Mouse (Mus musculus) kidney, adult 8-10 months (tissue): ENCODE measurements around the gene Ick.
A peak's percentile ranks its signal among the peaks of the same experiment; 100 is the strongest.
"Not testable (repeated sequence)": the region's sequence is repeated elsewhere in the genome, so short reads cannot be mapped to it uniquely, and the experiment has no call there.

Experiments
- DNase-seq, 2 experiments: peaks; one replicate each; pipeline ENCODE4 v3.0.0; 2022

Ick gene

DNA sequence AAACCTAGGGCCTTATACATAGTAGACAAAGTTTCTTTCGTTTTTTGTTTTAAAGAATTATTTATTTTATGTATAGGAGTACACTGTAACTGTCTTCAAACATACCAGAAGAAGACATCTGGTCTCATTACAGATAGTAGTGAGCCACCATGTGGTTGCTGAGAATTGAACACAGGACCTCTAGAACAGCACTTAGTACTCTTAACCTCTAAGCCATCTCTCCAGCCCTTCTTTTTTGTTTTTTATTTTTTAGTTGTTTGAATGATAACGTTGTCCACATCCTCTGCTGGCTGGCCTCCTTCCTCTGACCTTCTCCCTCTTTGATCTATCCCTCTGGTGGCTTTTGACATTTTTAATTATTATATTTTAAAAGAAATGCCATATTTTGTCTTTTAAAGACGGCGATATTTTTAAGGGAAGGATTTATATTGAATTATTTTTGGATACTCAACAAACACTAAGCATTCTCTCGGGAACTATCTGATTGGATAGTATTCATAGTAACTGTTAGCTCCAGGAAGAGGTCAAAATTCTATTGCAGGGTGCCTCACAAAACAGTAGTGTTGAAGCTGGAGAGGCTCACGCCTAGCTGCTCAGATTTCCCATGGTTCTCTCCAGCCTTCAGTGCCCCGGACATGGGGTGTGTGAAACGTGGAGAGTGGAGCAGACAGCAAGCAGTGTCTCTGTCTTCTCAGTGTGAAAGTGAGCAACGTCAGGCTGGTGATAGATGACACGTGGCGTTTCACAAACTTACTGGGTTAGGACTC is 45.4 kb downstream of the Ick start:
- DNase-seq: no peak

DNA sequence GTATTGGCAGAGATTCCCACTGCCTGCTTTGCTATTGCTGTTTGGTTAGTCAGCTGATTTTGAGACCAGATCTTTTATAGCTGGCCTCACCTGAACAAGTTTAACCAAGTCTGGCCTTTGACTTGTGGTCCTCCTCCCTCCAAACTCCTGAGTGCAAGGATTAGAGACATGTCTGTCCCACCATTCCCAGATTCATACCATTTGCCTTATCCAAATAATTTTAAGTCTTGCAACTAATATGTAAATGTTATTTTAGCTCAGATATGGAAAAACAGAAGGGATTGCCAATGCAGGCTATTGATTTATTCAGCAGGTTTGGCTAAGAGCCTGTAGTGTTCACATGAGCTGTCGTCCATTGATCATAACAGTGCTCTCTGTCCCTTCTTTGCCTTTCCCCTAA is 48.2 kb downstream of the Ick start:
- DNase-seq: no peak

DNA sequence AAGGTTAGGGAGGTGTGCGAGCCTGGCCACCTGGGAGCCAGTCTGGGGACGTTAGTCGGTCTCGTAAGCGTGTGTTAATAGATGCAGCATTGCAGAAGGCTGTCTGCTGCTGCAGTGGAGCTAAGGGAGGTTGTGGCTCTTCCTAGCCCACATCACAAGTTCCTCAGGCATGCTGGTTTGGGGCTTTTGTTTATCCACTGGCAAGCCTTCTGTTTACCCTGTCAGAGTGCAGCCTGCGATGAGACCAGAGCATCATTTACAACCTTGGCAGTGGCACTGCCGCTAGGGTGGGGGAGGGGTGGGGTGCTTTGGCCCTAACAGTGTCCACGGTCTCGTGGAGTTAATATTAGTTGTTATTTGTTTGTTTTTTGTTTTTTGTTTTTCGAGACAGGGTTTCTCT is 54.3 kb downstream of the Ick start:
- no peak for DNase-seq

DNA sequence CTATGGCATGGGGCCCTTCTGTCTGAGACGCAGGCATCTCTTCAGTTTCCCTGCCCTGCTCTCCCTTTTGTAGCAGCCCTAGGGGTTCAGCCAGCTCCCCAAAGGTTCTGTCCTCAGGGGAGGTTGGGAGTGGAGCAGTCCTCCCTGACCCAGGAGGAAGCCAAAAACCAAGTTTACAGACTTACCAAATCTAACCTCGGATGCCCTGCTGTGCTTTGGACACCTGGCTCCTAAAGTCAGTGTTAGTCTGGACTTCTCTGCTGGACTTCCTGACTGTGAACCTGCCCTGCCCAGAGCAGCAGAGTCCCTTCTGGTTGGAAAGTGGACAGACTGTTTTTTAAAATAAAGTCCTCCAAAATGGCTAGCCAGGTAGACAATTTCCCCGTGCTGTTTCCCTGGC is 55.7 kb downstream of the Ick start:
- DNase-seq: no peak

DNA sequence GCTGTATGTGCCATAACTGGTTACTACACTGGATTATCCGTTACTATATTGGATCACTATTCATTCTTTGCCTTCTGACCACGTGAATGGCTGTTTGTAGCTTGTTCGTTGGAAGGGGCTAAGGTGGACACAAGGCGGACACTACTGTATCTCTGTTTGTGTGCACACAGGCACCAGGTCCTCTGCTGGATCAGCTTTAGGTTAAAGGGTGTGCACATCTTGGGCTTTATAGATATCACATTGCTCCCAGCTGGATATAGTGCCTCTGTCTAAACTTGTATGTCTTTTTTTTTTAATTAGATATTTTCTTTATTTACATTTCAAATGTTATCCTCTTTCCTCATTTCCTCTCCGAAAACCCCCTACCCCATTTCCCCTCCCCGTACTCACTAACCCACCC is 56.5 kb downstream of the Ick start:
- no peak for DNase-seq

DNA sequence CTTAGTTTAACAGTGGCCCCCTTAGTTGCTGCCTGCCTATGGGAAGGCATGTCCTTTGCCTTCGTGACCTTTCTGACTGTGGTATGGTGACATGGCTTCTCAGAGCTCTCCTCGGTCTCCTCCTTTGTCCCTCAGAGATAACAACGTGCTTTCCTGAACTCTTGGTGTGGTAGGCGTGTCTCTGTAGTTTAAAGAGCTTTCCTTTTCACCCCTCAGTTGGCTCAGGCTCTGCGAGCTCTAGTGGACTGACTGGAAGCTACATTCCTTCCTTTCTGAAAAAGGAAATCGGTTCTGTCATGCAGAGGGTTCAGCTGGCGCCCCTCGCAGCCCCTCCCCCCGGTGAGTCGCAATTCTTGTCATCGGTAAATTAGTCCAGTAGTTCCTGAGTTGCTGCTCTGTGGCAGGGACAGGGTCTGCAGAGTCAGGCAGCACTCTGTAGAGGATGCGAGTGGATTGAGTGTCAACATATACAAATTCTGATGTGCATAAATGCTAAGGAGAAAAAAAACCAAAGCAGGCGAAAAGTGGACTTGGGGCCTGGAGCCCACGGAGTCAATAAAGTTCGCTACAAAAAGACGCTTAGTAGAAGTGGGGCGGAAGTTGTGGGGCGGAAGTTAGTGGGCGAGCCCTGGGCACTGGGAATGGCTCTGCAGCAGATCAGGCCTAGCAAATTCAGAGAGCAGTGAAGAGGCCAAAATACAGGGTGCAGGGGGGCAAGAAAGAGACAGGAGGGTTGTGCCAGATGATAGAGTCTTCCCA is 57.9 kb downstream of the Ick start:
- no peak for DNase-seq

DNA sequence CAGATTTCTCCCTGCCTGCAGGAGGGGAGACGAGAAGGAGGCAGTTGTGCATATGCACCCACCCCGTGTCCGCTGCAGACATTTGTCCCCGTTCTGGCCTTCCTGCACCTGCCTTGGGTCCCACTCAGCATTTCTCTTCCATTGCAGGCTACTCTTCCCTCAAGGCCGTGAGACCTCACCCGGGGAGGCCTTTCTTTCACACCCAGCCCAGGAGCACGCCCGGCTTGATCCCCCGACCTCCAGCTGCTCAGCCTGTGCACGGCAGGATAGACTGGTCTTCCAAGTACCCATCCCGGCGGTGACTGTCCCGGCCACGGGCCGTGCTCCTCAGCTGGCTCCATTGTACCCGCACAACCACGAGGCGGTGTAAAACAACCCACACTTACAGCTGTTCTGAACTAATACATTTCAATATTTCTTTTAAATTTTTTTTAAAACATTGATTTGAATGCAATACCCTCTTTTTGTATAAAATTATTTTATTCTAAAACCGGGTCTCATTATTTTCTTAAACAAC is 58.5 kb downstream of the Ick start:
- DNase-seq: no peak

DNA sequence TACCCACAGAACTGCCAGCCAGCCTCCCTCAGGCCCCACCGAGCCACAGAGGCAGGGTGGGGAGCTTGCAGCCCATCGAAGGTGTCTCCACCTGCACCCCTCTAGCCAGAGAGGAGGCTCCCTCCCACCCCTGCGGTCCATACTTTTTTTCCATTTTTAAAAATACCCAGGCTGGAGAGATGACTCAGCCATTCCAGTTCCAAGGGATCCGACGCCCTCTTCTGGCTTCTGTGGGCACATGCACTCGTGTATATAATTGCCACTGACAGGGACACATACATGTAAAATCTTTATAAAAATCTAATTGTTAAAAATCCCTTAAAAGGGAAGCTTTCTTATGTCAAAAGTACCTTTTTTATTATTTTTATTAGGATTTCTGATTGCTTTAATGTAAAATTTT is 59.9 kb downstream of the Ick start:
- DNase-seq: no peak

DNA sequence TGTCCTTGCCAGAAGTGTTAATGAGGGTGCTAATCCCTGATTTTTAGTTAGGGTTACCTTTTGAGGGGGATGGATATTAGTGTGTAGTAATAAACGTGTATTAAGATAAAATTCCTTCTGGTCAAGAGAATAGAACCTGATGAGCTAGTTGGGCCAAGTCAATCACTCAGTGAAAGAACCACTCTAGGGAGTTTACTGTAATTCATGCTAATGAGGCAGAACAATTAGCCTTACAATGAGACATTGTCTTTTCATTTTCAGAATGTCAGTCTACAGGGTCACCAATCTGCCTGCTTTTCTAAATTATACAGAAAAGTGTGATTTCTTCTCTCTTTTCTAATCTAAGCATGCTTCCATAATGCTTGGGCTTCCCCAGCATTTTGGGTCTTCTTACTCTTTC is 65.0 kb downstream of the Ick start:
- DNase-seq: no peak

DNA sequence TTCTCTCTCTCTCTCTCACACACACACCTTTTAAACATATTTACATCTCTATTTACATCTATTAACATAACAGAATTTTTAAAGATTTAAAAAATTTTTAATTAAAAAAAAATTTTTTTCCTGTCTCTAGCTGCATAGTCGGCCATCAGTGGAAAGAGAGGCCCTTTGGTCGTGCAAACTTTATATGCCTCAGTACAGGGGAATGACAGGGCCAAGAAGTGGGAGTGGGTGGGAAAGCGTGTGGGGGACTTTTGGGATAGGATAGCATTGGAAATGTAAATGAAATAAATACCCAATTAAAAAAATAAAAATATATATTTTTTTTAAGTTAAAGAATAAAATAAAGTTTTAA is 65.9 kb downstream of the Ick start:
- not testable (repeated sequence) for DNase-seq

DNA sequence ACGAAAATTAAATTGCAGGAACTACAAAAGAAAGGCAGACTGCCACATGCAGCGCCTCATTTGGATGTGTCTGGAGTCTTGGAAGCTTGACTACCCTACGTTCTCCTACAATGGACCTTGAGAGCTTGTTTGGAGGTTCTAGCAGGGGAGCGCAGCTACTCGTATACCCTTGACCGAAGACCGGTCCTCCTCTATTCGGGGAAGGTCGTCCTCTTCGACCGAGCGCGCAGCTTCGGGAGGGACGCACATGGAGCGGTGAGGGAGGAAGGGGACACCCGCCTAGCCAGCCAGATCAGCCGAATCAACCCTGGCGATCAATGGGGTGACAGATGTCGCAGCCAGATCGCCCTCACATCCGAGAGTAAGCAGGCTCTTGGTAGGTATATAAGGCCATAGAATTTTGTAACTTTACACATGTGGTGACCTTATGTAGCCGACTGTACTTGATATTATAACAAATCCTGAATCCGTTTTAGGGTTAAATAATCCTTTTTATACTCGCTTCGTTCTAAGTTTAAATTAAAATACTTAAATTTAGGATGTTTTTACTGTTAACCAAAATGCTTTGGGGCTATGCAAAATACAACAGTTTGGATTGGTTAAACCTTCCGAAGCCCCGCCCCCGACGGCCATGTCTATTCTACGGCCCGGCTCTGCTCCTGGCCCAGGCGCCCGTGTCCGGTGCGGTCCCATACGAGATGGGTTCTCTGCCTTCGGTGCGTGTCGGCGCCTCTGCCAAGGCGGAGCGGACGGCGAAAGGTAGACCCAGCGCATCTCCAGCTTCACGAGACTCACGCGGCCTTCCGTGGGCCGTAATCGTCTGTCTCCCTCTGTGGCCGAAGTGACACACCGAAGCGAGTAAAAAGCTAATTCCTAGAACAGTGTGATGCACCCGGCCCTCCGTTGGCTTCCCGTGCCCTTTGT is 66.5 kb downstream of the Ick start:
- peak; percentile 94 to 96 for DNase-seq

DNA sequence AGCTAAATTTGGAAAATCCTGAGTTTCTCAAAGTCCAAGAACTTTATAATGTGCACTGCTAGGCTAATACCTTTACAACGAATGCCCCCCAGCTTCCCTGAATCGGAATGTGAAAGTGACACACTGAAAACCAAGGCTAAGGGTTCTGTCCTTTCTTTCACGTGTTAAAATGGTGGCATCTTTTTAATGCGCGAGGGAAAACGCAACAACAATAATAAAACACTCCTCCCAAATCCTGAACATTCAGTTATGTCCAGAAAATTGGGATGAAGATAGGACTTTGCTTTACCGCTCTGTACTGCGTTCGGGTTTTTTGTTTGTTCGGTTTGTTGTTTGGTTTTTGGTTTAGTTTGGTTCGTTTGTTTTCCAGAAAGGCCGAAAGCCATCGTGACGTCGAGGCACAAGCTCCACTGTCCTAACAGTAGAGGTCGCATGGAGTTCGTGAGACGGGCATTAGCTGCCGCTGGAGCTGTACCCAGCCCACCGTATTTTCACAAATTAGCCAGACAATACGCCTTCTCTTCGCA is 67.3 kb downstream of the Ick start:
- DNase-seq: peak; percentile 59 to 67

DNA sequence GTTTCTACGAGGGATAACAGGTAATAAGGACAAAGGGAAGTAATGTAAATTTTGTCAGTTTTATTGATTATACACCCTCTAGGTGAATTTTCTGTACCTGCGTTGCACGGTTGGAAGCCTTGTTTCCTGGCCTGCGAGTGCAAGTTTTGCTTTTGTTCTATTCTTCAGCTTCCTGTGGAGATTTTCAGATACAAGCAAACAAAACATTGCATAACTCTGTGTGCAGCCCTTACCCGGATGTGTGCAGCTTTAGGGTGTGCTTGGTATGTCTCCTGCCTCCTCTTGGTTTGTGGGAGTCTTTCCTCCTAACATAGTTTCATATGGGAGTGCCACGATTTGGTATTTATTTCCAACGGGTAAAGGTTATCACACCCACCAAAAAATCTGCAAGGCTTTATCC is 67.8 kb downstream of the Ick start:
- DNase-seq: no peak

DNA sequence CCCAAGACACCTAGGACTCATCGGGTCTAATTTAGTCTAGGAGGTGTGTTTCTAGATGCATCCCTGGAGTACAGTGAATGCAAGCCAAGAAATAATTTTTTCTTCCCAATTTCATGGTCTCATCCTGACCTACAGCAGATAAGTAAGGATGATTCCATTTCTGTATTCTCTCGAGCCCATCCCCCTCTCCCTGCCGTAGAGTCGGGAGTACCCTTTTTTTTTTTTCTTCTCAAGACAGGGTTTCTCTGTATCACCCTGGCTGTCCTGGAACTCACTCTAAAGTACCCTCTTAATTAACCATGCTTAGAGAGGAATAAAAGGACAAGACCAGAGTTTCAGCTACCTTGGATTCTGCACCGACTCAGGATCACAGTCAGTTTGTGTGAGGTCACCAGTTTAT is 69.2 kb downstream of the Ick start:
- no peak for DNase-seq

DNA sequence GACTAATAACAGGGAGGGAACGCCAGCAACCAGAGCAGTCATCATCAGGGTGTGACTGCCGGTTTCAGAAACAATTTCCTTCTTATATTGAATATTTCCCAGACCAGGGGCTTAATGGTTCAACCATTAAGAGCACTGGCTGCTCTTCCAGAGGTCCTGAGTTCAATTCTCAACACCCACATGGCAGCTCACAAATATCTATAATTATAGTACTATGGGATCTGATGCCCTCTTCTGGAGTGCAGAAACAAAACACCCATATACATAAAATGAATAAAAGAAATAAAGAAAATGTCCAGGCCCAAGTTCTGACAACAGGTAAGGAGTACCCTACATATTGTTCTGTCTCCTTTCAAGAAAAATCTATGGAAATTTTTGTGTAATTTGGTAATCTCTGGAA is 70.1 kb downstream of the Ick start:
- no peak for DNase-seq

DNA sequence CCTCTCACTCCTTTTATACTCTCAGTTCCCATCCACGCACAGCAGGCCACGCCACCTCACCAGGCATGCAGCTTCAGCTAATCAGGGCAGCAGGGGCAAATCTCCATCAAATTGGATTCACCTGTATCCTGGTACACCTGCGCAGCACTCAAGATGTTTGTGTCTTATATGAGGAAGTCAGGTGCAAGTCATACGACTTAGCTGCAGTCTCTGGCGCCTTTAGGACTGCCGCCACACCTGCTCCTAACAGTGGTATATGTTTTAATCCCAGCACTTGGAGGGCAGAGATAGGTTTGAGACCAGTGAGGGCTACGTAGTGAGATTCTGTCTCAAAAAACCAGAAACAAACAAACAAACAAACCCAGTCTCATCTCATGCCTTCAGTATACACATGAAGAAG is 73.5 kb downstream of the Ick start, which contains the start of gene Gsta4:
Gene Gsta4, plus strand, starts transcription at position 301 of the 400 bp plus-strand sequence.
- not testable (repeated sequence) for DNase-seq

DNA sequence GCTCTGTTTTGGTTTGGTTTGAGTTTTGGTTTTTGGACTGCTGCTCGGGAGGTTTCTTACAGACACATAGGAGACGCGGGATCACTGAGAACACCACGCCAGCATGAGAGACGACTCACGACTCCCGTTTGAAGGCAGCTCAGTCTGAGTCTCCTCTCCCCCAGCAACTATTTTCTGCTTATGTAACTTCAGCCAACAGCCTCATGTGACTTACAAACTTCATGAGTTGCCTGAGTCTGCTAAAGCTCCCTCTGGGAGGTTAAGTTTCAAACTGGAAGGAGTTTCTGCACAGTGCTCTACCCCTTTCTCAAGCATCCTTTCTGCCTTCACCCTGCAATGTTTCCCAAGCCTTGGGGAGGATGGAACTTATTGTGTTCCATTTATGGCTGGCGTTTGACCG is 76.7 kb downstream of the Ick start:
- DNase-seq: no peak

DNA sequence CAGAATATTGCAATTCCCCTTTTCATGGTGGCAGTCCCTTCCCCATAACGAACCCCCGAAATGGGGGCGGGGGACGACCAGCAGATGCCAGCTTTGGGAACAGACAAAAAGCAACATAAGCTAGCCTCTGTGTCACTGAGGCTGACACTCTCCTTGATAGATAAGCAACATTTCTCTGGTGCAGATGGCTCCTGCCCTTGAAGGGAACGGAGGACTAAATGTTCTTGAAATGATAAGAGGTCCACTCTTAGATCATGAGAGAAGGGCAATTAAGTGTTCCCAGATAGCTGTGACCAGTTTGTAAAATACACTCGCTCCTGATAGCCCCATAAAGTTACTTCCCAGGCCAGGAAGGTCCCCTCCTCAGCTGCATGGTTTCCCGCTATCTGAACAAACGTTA is 79.9 kb downstream of the Ick start:
- no peak for DNase-seq

DNA sequence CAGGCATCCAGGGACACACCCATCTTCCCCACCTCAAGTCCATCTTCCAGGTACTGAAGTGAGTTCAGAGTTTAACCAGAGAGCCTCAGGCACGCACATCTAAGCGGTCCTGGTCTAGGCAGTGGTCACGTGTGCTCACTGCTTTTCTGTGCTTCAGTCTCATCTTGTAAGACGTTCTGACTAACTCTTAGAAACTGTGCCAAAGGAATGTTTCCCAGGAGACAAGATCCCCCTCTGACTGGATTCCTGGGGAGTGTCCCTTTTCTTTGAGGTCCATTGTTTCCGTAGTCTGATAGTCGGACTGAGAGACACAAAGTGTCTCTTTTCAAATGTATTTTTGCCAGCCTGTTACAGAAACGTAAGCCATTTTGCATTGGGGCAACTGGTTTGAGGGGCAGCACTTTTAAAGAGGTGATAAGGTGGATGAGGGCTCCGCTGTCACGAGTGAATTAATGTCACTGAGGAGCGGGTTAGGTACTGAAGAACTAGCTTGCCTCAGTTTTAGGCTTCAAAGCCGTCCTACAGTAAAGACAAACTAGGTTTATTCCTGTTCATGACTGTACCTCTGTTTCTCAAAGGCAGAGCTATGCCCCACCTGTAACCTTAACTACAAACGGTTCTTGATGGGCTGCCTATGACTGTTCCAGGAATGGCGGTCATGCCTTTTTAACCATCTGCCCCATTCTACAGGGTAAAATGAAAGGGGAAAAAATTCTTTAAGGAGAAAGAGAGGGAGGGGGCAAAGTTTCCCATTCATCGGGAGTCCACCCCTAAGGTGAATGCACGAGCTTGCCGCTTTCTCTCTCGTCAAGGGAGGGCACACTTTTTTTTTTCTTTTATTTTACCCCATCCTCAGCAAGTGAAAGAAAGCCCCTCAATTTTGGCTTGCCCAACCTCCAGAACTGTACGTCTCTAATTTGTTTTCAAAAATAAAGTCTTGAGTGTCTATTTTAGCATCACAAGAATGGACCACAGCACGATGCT is 82.0 kb downstream of the Ick start:
- DNase-seq: no peak

DNA sequence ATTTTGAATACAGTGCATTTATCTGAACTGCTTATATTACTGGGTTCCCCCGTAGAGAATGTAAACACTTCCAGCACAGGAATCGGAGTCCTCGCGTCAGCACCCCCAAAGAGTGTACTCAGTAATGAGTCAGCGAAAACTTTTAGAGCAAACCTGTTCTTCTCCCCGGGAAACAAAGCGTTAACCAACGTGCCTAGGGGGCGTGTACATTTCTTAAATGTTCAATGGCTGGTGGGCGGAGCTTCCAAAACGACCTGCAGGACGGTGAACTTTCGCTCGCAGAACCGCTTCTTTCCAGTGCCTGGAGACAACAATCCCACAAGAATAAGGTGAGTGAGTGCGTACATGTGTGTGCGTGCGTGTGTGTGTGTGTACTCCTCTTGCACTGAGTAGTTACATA is 82.7 kb downstream of the Ick start:
- peak; percentile 78 to 81 for DNase-seq

DNA sequence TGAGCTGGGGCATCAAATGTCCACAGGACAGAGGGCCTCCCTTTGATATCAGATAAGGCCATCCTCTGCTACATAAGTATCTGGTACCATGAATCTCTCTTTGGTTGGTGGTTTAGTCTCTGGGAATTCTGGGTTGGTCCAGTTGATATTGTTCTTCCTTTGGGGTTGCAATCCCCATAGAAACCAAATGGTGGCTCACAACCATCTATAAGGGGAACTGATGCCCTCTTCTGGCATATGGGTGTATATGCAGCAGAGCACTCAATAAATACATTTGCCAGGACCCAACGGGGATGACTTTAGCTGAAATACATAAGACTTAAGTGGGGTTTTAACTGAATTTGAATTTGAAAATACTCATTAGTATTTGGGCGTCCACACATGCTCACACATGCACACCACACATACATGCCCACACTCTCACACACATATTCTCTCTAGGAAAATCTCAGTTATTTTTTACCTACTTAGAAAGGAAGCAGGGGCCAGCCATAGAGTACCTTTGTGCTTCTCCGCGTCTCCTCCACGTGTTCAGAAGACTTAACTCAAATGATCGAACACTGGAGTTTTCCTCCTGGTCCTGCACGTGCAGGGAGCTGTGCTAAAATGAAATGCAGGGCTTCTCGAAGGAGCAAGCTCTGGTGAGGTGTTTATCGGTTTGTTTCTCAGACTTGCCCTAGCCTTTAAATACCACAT is 85.1 kb downstream of the Ick start:
- peak; percentile 60 to 62 for DNase-seq
